Mouse (Mus musculus): ENCODE data around the gene Atg13.

GRCm38 (mm10) chr2:91701366-91701765 lies 9.0 kb downstream of the Atg13 start:
- TF ChIP-seq CTCF (IDR thresholded peaks at IDR 0.05; ENCODE audit: low read depth, low read length) = no peak
- TF ChIP-seq POLR2A (IDR thresholded peaks at IDR 0.05; ENCODE audit: borderline replicate concordance, low read depth, low read length) = no peak
